Mouse (Mus musculus) kidney, embryonic 14.5 days (tissue): ENCODE results near the gene Psmb1. TPM values are rescaled to one million over a fixed set of nuclear protein-coding genes. Genes with fewer than 3 reads are reported as not detected.

Source experiments
- ATAC-seq: fragments of 200-750 bp; cut with Nextera tagmentation; 2 replicates; pipeline ENCODE4 v1.8.0; 2017; ENCODE audit warnings: moderate number of reproducible peaks, mild to moderate bottlenecking, moderate TSS enrichment, moderate library complexity; ENCODE audit not compliant: low FRiP score, low TSS enrichment
- H3K27ac ChIP-seq: fragments of 300-500 bp; sonication (generic); 2 replicates; pipeline ENCODE4 v1.5.1; 2014; ENCODE audit warnings: low read depth, mild to moderate bottlenecking, low read length, moderate library complexity, mixed read lengths
- H3K27me3 ChIP-seq: fragments of 300-500 bp; sonication (generic); 2 replicates; pipeline ENCODE4 v1.6.1; 2014; ENCODE audit warnings: mild to moderate bottlenecking, low read length; ENCODE audit not compliant: control insufficient read depth, insufficient read depth
- H3K36me3 ChIP-seq: fragments of 300-500 bp; sonication (generic); 2 replicates; pipeline ENCODE4 v1.6.1; 2014; ENCODE audit warnings: low read length, mixed read lengths; ENCODE audit not compliant: control insufficient read depth, insufficient read depth
- H3K4me1 ChIP-seq: fragments of 300-500 bp; sonication (generic); 2 replicates; pipeline ENCODE4 v1.6.1; 2014; ENCODE audit warnings: low read length, mixed read lengths; ENCODE audit not compliant: control insufficient read depth, insufficient read depth
- H3K4me2 ChIP-seq: fragments of 300-500 bp; sonication (generic); replicated peaks from 2 replicates; pipeline ENCODE4 v1.6.1; 2014; ENCODE audit warnings: low read depth, mild to moderate bottlenecking, low read length
- H3K4me3 ChIP-seq: fragments of 300-500 bp; sonication (generic); 2 replicates; pipeline ENCODE4 v1.5.1; 2014; ENCODE audit warnings: mild to moderate bottlenecking, low read length
- H3K9ac ChIP-seq: fragments of 300-500 bp; sonication (generic); 2 replicates; pipeline ENCODE4 v1.6.1; 2014; ENCODE audit warnings: low read depth, mild to moderate bottlenecking, low read length, moderate library complexity
- H3K9me3 ChIP-seq: fragments of 300-500 bp; sonication (generic); 2 replicates; pipeline ENCODE4 v1.6.1; 2016; ENCODE audit warnings: low read length; ENCODE audit not compliant: control insufficient read depth
- WGBS: fragments of 180-500 bp; shearing (Covaris S2); extraction: QIAGEN DNeasy Blood & Tissue Kit; methylation state at CpG from one replicate; pipeline ENCODE4 v1.1.7; 2014; 5-methylcytosine and 5-hydroxymethylcytosine counted together
- polyA plus RNA-seq: library from polyadenylated mRNA; unstranded; fragments of >200 nt; fragmentation: Nextera tagmentation; extraction: Ambion mirVana; gene quantifications from 2 replicates; pipeline ENCODE4 v1.2.1, GENCODE M21; 2014

Gene Psmb1
- polyA plus RNA-seq, 1 experiment from 2014 or later = 298 TPM

GRCm38 (mm10) chr17:15497882-15498752 is 1.4 kb downstream of the Psmb1 start:
- peak overlapping the region; percentile 87 for H3K9ac ChIP-seq
- under 1% methylated on average over 50 of the region's 50 CpGs for WGBS
- H3K36me3 ChIP-seq = peaks cover 25% of the 10 kb centered on the region
- no peaks in the 10 kb centered on the region for H3K27me3 ChIP-seq
- peak; percentile 94 for ATAC-seq
- peak overlapping the region; percentile 96 for H3K4me3 ChIP-seq
- peaks cover 23% of the 10 kb centered on the region for H3K4me1 ChIP-seq
- H3K27ac ChIP-seq = peak overlapping the region; percentile 95
- no peaks in the 10 kb centered on the region for H3K9me3 ChIP-seq
- H3K4me2 ChIP-seq = peak overlapping the region; percentile 81

- WGBS = 89% methylated on average over 7 of the region's 7 CpGs
- Histone ChIP-seq H3K27ac (no peak overlapping the region), H3K9ac (no peak overlapping the region), H3K4me2 (no peak overlapping the region), H3K27me3 (no peaks in the 10 kb centered on the region), H3K4me1 (no peaks in the 10 kb centered on the region), H3K9me3 (no peaks in the 10 kb centered on the region), H3K4me3 (no peak overlapping the region), H3K36me3 (peaks cover 51% of the 10 kb centered on the region)
- ATAC-seq = no peak
Measured at GRCm38 (mm10) chr17:15490542-15490941, 9.0 kb downstream of the Psmb1 start.

GRCm38 (mm10) chr17:15472671-15473070 is 26.9 kb downstream of the Psmb1 start:
- no peaks in the 10 kb centered on the region for H3K9me3 ChIP-seq
- H3K36me3 ChIP-seq = peaks cover 75% of the 10 kb centered on the region
- WGBS = 88% methylated on average over 4 of the region's 4 CpGs
- no peak for ATAC-seq
- H3K9ac ChIP-seq = no peak overlapping the region
- no peaks in the 10 kb centered on the region for H3K27me3 ChIP-seq
- H3K4me3 ChIP-seq = no peak overlapping the region
- no peak overlapping the region for H3K4me2 ChIP-seq
- no peak overlapping the region for H3K27ac ChIP-seq
- H3K4me1 ChIP-seq = no peaks in the 10 kb centered on the region

- no peaks in the 10 kb centered on the region for H3K4me1 ChIP-seq
- 19% methylated on average over 5 of the region's 5 CpGs for WGBS
- H3K9ac ChIP-seq = no peak overlapping the region
- H3K9me3 ChIP-seq = no peaks in the 10 kb centered on the region
- H3K27ac ChIP-seq = no peak overlapping the region
- no peak overlapping the region for H3K4me3 ChIP-seq
- H3K36me3 ChIP-seq = peaks cover 31% of the 10 kb centered on the region; the same call in 1 of the 2 replicates
- peak; percentile 80 for ATAC-seq
- H3K27me3 ChIP-seq = no peaks in the 10 kb centered on the region
- H3K4me2 ChIP-seq = no peak overlapping the region
Measured at GRCm38 (mm10) chr17:15467669-15468068, 31.9 kb downstream of the Psmb1 start.

- WGBS = 95% methylated on average over 6 of the region's 6 CpGs
- no peaks in the 10 kb centered on the region for H3K4me1 ChIP-seq
- no peak overlapping the region for H3K4me2 ChIP-seq
- no peaks in the 10 kb centered on the region for H3K27me3 ChIP-seq
- H3K9me3 ChIP-seq = no peaks in the 10 kb centered on the region
- ATAC-seq = no peak
- H3K4me3 ChIP-seq = no peak overlapping the region
- H3K9ac ChIP-seq = no peak overlapping the region
- peaks cover 3% of the 10 kb centered on the region; the same call in 1 of the 2 replicates for H3K36me3 ChIP-seq
- H3K27ac ChIP-seq = no peak overlapping the region
Measured at GRCm38 (mm10) chr17:15461921-15462495, 37.5 kb downstream of the Psmb1 start.

- Histone ChIP-seq H3K9me3 (no peaks in the 10 kb centered on the region), H3K9ac (no peak overlapping the region), H3K27ac (no peak overlapping the region), H3K4me3 (no peak overlapping the region), H3K4me1 (no peaks in the 10 kb centered on the region), H3K4me2 (no peak overlapping the region), H3K27me3 (no peaks in the 10 kb centered on the region), H3K36me3 (no peaks in the 10 kb centered on the region)
- ATAC-seq = no peak
- WGBS = 93% methylated on average over 4 of the region's 4 CpGs
Measured at GRCm38 (mm10) chr17:15459761-15460160, 39.8 kb downstream of the Psmb1 start.

- H3K4me1 ChIP-seq = no peaks in the 10 kb centered on the region
- no peaks in the 10 kb centered on the region for H3K36me3 ChIP-seq
Measured at GRCm38 (mm10) chr17:15456595-15456994, 43.0 kb downstream of the Psmb1 start.

GRCm38 (mm10) chr17:15455203-15455602 is 44.3 kb downstream of the Psmb1 start:
- ATAC-seq = no peak
- no peaks in the 10 kb centered on the region for H3K27me3 ChIP-seq
- no peaks in the 10 kb centered on the region for H3K9me3 ChIP-seq
- H3K9ac ChIP-seq = no peak overlapping the region
- no peaks in the 10 kb centered on the region for H3K36me3 ChIP-seq
- WGBS = 63% methylated on average over 4 of the region's 4 CpGs
- H3K4me2 ChIP-seq = no peak overlapping the region
- no peak overlapping the region for H3K4me3 ChIP-seq
- no peak overlapping the region for H3K27ac ChIP-seq
- no peaks in the 10 kb centered on the region for H3K4me1 ChIP-seq

More at GRCm38 (mm10) chr17:15456595-15456994, 43.0 kb downstream of the Psmb1 start:
- Histone ChIP-seq H3K4me3 (no peak overlapping the region), H3K9me3 (no peaks in the 10 kb centered on the region), H3K9ac (no peak overlapping the region), H3K27me3 (no peaks in the 10 kb centered on the region), H3K27ac (no peak overlapping the region), H3K4me2 (no peak overlapping the region)
- ATAC-seq = no peak
- 87% methylated on average over 2 of the region's 2 CpGs for WGBS

GRCm38 (mm10) chr17:15449606-15450005 is 49.9 kb downstream of the Psmb1 start:
- WGBS = 76% methylated on average over 3 of the region's 3 CpGs
- Histone ChIP-seq H3K4me2 (no peak overlapping the region), H3K36me3 (no peaks in the 10 kb centered on the region), H3K4me3 (no peak overlapping the region), H3K9ac (no peak overlapping the region), H3K4me1 (no peaks in the 10 kb centered on the region), H3K27me3 (no peaks in the 10 kb centered on the region), H3K9me3 (no peaks in the 10 kb centered on the region), H3K27ac (no peak overlapping the region)
- ATAC-seq = no peak
